Mouse (Mus musculus): ENCODE results near the gene Trim40. TPM values are rescaled to one million over a fixed set of nuclear protein-coding genes. Genes with fewer than 3 reads are reported as not detected.

The Trim40 gene
- polyA plus RNA-seq, 1 experiment from 2014 or later = not detected

DNA sequence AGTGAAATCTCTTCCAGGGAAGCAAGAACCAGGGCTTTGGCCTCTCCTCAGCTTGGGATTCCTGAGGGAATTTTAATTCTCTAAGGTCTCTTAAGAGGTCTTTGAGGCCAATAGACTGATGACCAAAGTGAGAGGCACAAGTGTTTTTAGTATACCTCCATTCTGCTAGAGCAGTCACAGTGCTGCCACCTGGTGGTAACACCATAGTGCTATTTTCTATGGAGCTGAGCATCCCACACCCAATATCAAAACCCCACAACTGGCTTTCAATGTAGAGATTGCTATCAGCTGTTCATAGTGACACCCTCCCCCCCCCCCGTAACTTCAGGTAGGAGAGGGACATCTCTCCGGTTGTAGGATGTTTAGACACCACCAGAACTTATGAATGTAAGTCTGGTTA is 24.2 kb upstream of the Trim40 start:
- WGBS = 4% methylated on average over 2 of the region's 2 CpGs
- Histone ChIP-seq H3K4me3 (no peak overlapping the region), H3K9me3 (no peaks in the 10 kb centered on the region), H3K9ac (no peak overlapping the region), H3K27me3 (no peaks in the 10 kb centered on the region), H3K4me2 (replicated peaks) (no peak overlapping the region), H3K36me3 (no peaks in the 10 kb centered on the region), H3K27ac (no peak overlapping the region), H3K4me1 (no peaks in the 10 kb centered on the region)
- ATAC-seq (ENCODE audit: insufficient number of reproducible peaks, insufficient read depth, low FRiP score, low TSS enrichment) = no peak

- Histone ChIP-seq H3K36me3 (no peaks in the 10 kb centered on the region), H3K27ac (no peak overlapping the region)
These were observed 22.1 kb upstream of the Trim40 start for GRCm38 (mm10) chr17:36912031-36912430.

GRCm38 (mm10) chr17:36909802-36910201 is 19.9 kb upstream of the Trim40 start:
- no peaks in the 10 kb centered on the region for H3K27me3 ChIP-seq
- ATAC-seq (ENCODE audit: insufficient number of reproducible peaks, insufficient read depth, low FRiP score, low TSS enrichment) = no peak
- H3K4me2 ChIP-seq (replicated peaks) = no peak overlapping the region
- WGBS = 54% methylated on average over 4 of the region's 4 CpGs
- no peaks in the 10 kb centered on the region for H3K4me1 ChIP-seq
- no peak overlapping the region for H3K9ac ChIP-seq
- H3K36me3 ChIP-seq = no peaks in the 10 kb centered on the region
- H3K9me3 ChIP-seq = no peaks in the 10 kb centered on the region
- no peak overlapping the region for H3K4me3 ChIP-seq
- no peak overlapping the region for H3K27ac ChIP-seq

More at GRCm38 (mm10) chr17:36912031-36912430, 22.1 kb upstream of the Trim40 start:
- H3K4me2 ChIP-seq (replicated peaks) = no peak overlapping the region
- no peaks in the 10 kb centered on the region for H3K4me1 ChIP-seq
- no peak overlapping the region for H3K4me3 ChIP-seq
- no peaks in the 10 kb centered on the region for H3K9me3 ChIP-seq
- no peaks in the 10 kb centered on the region for H3K27me3 ChIP-seq
- H3K9ac ChIP-seq = no peak overlapping the region
- WGBS = 61% methylated on average over 2 of the region's 2 CpGs
- ATAC-seq (ENCODE audit: insufficient number of reproducible peaks, insufficient read depth, low FRiP score, low TSS enrichment) = no peak

- Histone ChIP-seq H3K4me1 (no peaks in the 10 kb centered on the region), H3K4me3 (no peak overlapping the region), H3K27me3 (no peaks in the 10 kb centered on the region), H3K27ac (no peak overlapping the region), H3K9ac (no peak overlapping the region), H3K9me3 (no peaks in the 10 kb centered on the region), H3K4me2 (replicated peaks) (no peak overlapping the region), H3K36me3 (no peaks in the 10 kb centered on the region)
- WGBS = 32% methylated on average over 1 of the region's 1 CpGs
- peak; percentile 72; the same call in 1 of the 2 replicates for ATAC-seq (ENCODE audit: insufficient number of reproducible peaks, insufficient read depth, low FRiP score, low TSS enrichment)
These were observed 18.3 kb upstream of the Trim40 start for GRCm38 (mm10) chr17:36908235-36908634.

DNA sequence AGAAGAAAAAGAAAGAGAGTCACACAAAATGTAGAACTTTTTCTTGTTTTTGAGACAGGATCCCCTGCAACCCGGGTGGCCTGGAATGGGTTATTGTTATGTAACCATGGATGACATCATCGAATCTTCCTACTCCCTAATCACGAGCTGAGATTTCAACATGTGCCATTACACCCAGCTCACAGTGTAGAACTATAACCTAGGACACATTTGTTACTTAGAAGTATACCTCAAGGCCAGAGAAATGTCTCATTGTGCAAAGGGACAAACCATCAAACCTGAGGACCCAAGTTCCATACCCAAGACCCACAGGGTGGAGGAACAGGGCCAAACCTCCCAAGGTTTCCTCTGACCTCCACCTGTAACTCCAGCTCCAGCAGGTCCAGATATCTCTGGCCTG is 13.7 kb upstream of the Trim40 start:
- H3K4me2 ChIP-seq (replicated peaks) = no peak overlapping the region
- no peak overlapping the region for H3K27ac ChIP-seq
- no peaks in the 10 kb centered on the region for H3K27me3 ChIP-seq
- no peak for ATAC-seq (ENCODE audit: insufficient number of reproducible peaks, insufficient read depth, low FRiP score, low TSS enrichment)
- H3K4me1 ChIP-seq = no peaks in the 10 kb centered on the region
- H3K4me3 ChIP-seq = no peak overlapping the region
- no peaks in the 10 kb centered on the region for H3K36me3 ChIP-seq
- no peaks in the 10 kb centered on the region for H3K9me3 ChIP-seq
- H3K9ac ChIP-seq = no peak overlapping the region
- WGBS = 75% methylated on average over 3 of the region's 3 CpGs

DNA sequence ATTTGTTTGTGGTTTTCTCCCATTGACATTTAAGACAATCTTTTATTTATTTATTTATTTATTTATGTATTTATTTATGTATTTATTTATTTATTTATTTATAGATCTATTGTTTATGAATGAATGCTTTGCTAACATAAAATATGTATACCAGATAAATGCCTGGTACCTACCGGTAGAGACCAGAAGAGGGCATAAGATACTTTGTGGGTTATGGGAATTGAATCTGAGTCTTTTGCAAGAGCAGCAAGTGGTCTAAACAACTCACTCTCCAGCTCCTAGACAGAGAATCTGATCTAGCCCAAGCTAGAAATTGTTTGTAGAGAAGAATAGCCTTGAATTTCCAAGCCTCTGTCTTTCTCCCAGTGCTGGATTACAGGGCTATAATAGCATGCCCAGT is 10.8 kb upstream of the Trim40 start:
- Histone ChIP-seq H3K4me2 (replicated peaks) (no peak overlapping the region), H3K27me3 (no peaks in the 10 kb centered on the region), H3K27ac (no peak overlapping the region), H3K9me3 (no peaks in the 10 kb centered on the region), H3K36me3 (no peaks in the 10 kb centered on the region), H3K9ac (no peak overlapping the region), H3K4me3 (no peak overlapping the region), H3K4me1 (no peaks in the 10 kb centered on the region)
- no peak for ATAC-seq (ENCODE audit: insufficient number of reproducible peaks, insufficient read depth, low FRiP score, low TSS enrichment)
- WGBS = 33% methylated on average over 1 of the region's 1 CpGs

- no peak for ATAC-seq (ENCODE audit: insufficient number of reproducible peaks, insufficient read depth, low FRiP score, low TSS enrichment)
- Histone ChIP-seq H3K4me3 (no peak overlapping the region), H3K36me3 (no peaks in the 10 kb centered on the region), H3K27ac (no peak overlapping the region), H3K27me3 (no peaks in the 10 kb centered on the region), H3K9ac (no peak overlapping the region), H3K4me2 (replicated peaks) (no peak overlapping the region), H3K4me1 (no peaks in the 10 kb centered on the region), H3K9me3 (no peaks in the 10 kb centered on the region)
- WGBS = 81% methylated on average over 5 of the region's 5 CpGs
These were observed 10.1 kb upstream of the Trim40 start for GRCm38 (mm10) chr17:36900001-36900400.

GRCm38 (mm10) chr17:36899376-36899775 is 9.5 kb upstream of the Trim40 start:
- no peak overlapping the region for H3K4me3 ChIP-seq
- no peaks in the 10 kb centered on the region for H3K4me1 ChIP-seq
- H3K27me3 ChIP-seq = no peaks in the 10 kb centered on the region
- WGBS = 76% methylated on average over 4 of the region's 4 CpGs
- no peaks in the 10 kb centered on the region for H3K36me3 ChIP-seq
- no peak for ATAC-seq (ENCODE audit: insufficient number of reproducible peaks, insufficient read depth, low FRiP score, low TSS enrichment)
- no peak overlapping the region for H3K9ac ChIP-seq
- H3K9me3 ChIP-seq = no peaks in the 10 kb centered on the region
- no peak overlapping the region for H3K27ac ChIP-seq
- H3K4me2 ChIP-seq (replicated peaks) = no peak overlapping the region

- Histone ChIP-seq H3K36me3 (no peaks in the 10 kb centered on the region), H3K4me3 (no peak within 1 kb of the TSS), H3K27ac (no peak within 1 kb of the TSS), H3K4me1 (no peaks in the 10 kb centered on the region), H3K4me2 (replicated peaks) (no peak within 1 kb of the TSS), H3K9me3 (no peaks in the 10 kb centered on the region), H3K27me3 (no peaks in the 10 kb centered on the region), H3K9ac (no peak within 1 kb of the TSS)
- ATAC-seq (ENCODE audit: insufficient number of reproducible peaks, insufficient read depth, low FRiP score, low TSS enrichment) = no peak
- WGBS = 61% methylated on average over 6 of the region's 6 CpGs
These were observed 7.8 kb upstream of the Trim40 start, which contains the start of gene Trim31 for GRCm38 (mm10) chr17:36897552-36898205. TSS of gene Trim31 (plus strand) at chr17:36898118.

DNA sequence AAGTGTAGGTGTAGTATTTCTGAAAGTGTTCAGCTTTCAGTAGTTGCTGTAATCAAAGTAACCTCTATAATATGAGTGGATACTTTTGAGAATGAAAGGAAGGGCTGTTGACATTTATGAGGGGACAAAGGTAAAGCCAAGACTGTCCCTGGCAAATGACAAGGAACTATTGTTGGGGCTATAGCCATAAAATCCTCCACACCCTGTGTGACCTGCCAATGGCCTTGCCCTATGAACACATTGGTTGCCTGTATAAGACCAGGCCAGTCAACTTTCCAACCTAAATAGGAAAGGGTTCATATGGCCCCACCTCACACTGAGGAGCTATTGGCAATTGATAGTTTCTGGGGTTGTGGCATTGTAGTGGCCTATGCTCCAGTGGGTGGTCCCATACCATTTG is 7.1 kb upstream of the Trim40 start:
- H3K9ac ChIP-seq = no peak overlapping the region
- no peaks in the 10 kb centered on the region for H3K9me3 ChIP-seq
- H3K36me3 ChIP-seq = no peaks in the 10 kb centered on the region
- no peak for ATAC-seq (ENCODE audit: insufficient number of reproducible peaks, insufficient read depth, low FRiP score, low TSS enrichment)
- H3K27ac ChIP-seq = no peak overlapping the region
- H3K4me1 ChIP-seq = no peaks in the 10 kb centered on the region
- no peaks in the 10 kb centered on the region for H3K27me3 ChIP-seq
- no peak overlapping the region for H3K4me2 ChIP-seq (replicated peaks)
- H3K4me3 ChIP-seq = no peak overlapping the region

DNA sequence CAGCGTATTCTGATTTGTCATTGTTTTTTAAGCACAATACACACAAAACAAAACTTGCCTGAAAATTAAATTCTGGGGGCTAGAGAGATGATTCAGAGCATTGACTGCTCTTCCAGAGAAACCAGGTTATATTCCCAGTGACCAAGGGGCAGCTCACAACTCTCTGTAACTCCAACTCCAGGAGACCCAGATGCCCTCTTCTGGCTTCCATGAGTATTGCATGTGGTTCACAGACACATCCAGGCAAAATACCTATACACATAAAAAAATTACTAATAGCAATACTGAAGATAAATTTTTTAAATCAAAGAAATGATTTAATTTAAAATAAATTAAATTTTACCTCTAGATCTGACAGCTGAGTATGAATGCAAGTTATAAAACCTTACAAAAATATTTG is 6.7 kb upstream of the Trim40 start:
- no peak for ATAC-seq (ENCODE audit: insufficient number of reproducible peaks, insufficient read depth, low FRiP score, low TSS enrichment)
- Histone ChIP-seq H3K27ac (no peak overlapping the region), H3K9ac (no peak overlapping the region), H3K27me3 (no peaks in the 10 kb centered on the region), H3K4me2 (replicated peaks) (no peak overlapping the region), H3K36me3 (no peaks in the 10 kb centered on the region), H3K4me1 (no peaks in the 10 kb centered on the region), H3K9me3 (no peaks in the 10 kb centered on the region), H3K4me3 (no peak overlapping the region)
- WGBS = 94% methylated on average over 1 of the region's 1 CpGs

- no peaks in the 10 kb centered on the region for H3K36me3 ChIP-seq
- H3K27ac ChIP-seq = no peak overlapping the region
- no peak overlapping the region for H3K4me2 ChIP-seq (replicated peaks)
- 73% methylated on average over 5 of the region's 5 CpGs for WGBS
- no peak overlapping the region for H3K9ac ChIP-seq
- H3K4me3 ChIP-seq = no peak overlapping the region
- no peak for ATAC-seq (ENCODE audit: insufficient number of reproducible peaks, insufficient read depth, low FRiP score, low TSS enrichment)
- no peaks in the 10 kb centered on the region for H3K4me1 ChIP-seq
- H3K27me3 ChIP-seq = no peaks in the 10 kb centered on the region
- no peaks in the 10 kb centered on the region for H3K9me3 ChIP-seq
These were observed 3.5 kb upstream of the Trim40 start for GRCm38 (mm10) chr17:36893387-36893786.

DNA sequence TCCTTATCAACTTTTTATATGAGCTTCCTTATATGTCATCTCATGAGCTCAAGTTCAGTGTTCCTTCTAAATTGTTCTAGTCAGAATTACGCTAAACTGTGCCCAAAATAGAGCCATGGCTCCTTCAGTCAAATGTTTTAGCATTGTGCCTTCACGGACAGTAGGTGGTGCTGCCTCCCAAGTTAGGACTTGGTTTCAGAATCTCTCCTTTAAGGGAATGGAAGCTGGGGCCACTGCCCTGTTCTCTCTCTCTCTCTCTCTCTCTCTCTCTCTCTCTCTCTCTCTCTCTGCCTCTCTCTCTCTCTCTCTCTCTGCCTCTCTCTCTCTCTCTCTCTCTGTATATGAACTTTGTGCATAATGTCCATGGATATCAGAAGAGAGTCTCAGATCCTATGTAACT is 2.4 kb upstream of the Trim40 start:
- Histone ChIP-seq H3K4me3 (no peak overlapping the region), H3K4me2 (replicated peaks) (no peak overlapping the region), H3K27ac (no peak overlapping the region), H3K27me3 (no peaks in the 10 kb centered on the region), H3K36me3 (no peaks in the 10 kb centered on the region), H3K9ac (no peak overlapping the region), H3K9me3 (no peaks in the 10 kb centered on the region), H3K4me1 (no peaks in the 10 kb centered on the region)
- WGBS = 15% methylated on average over 2 of the region's 2 CpGs
- no peak for ATAC-seq (ENCODE audit: insufficient number of reproducible peaks, insufficient read depth, low FRiP score, low TSS enrichment)

All from embryonic facial prominence, embryonic 12.5 days (tissue).